Mouse (Mus musculus) frontal cortex, postnatal 25 days (tissue): ENCODE data around the gene 4930539E08Rik.

ENCODE experiments used
- DNase-seq, 2 experiments: peaks; one replicate each; pipeline ENCODE4 v3.0.0; 2022; ENCODE audit warnings: low spot score in 2 of 2

4930539E08Rik gene

GRCm38 (mm10) chr17:28915060-28915628 lies at the start of gene 4930539E08Rik:
Gene 4930539E08Rik, minus strand, starts transcription at chr17:28915324.
- no peak for DNase-seq

GRCm38 (mm10) chr17:28961596-28961995 lies 46.5 kb upstream of the 4930539E08Rik start:
- no peak for DNase-seq

- no peak for DNase-seq
Measured at GRCm38 (mm10) chr17:28960597-28960996, 45.5 kb upstream of the 4930539E08Rik start.

- no peak for DNase-seq
Measured at GRCm38 (mm10) chr17:28954416-28954815, 39.3 kb upstream of the 4930539E08Rik start.

GRCm38 (mm10) chr17:28953251-28953650 lies 38.1 kb upstream of the 4930539E08Rik start:
- DNase-seq: no peak

- peak; percentile 86 to 88 for DNase-seq
Measured at GRCm38 (mm10) chr17:28951831-28952799, 37.0 kb upstream of the 4930539E08Rik start, which contains the start of gene Kctd20. Gene Kctd20, plus strand, starts transcription at chr17:28951950.

GRCm38 (mm10) chr17:28950751-28951150 lies 35.6 kb upstream of the 4930539E08Rik start:
- no peak for DNase-seq

- DNase-seq: no peak
Measured at GRCm38 (mm10) chr17:28948661-28949060, 33.5 kb upstream of the 4930539E08Rik start.

- DNase-seq: no peak
Measured at GRCm38 (mm10) chr17:28947011-28947939, 32.2 kb upstream of the 4930539E08Rik start.

- no peak for DNase-seq
Measured at GRCm38 (mm10) chr17:28944481-28944880, 29.4 kb upstream of the 4930539E08Rik start.

- no peak for DNase-seq
Measured at GRCm38 (mm10) chr17:28943740-28944139, 28.6 kb upstream of the 4930539E08Rik start, which contains the start of gene Pxt1. Gene Pxt1, minus strand, starts transcription at chr17:28943840.

GRCm38 (mm10) chr17:28942101-28942500 lies 27.0 kb upstream of the 4930539E08Rik start:
- DNase-seq: no peak

- no peak for DNase-seq
Measured at GRCm38 (mm10) chr17:28940776-28941555, 25.8 kb upstream of the 4930539E08Rik start.

- peak in 1 of 2 experiments; percentile 11 for DNase-seq
Measured at GRCm38 (mm10) chr17:28936622-28937345, 21.7 kb upstream of the 4930539E08Rik start.

- no peak for DNase-seq
Measured at GRCm38 (mm10) chr17:28936133-28936532, 21.0 kb upstream of the 4930539E08Rik start.

- no peak for DNase-seq
Measured at GRCm38 (mm10) chr17:28934120-28934916, 19.2 kb upstream of the 4930539E08Rik start.

GRCm38 (mm10) chr17:28932274-28932673 lies 17.1 kb upstream of the 4930539E08Rik start:
- no peak for DNase-seq

- DNase-seq: no peak
Measured at GRCm38 (mm10) chr17:28931436-28932211, 16.5 kb upstream of the 4930539E08Rik start.
